Mouse (Mus musculus) lung, adult 18-20 months (tissue): Measurements from ENCODE around the gene Pip.

ENCODE experiments used
- DNase-seq, 2 experiments: peaks; one replicate each; pipeline ENCODE4 v3.0.0; 2022; ENCODE audit warnings: mixed read lengths in 2 of 2

The Pip gene

GRCm38 (mm10) chr6:41847235-41847634 is at the start of gene Pip:
TSS of gene Pip (plus strand) at chr6:41847535.
- DNase-seq = no peak

- no peak for DNase-seq
Observed at GRCm38 (mm10) chr6:41824086-41824485, 23.2 kb upstream of the Pip start.

- no peak for DNase-seq
Observed at GRCm38 (mm10) chr6:41829516-41829915, 17.8 kb upstream of the Pip start.

- no peak for DNase-seq
Observed at GRCm38 (mm10) chr6:41852689-41853088, 5.4 kb downstream of the Pip start, which contains the start of gene Sval2. TSS of gene Sval2 (plus strand) at chr6:41852989.

GRCm38 (mm10) chr6:41864038-41864437 is 16.7 kb downstream of the Pip start:
- no peak for DNase-seq
